Mouse (Mus musculus) E14TG2a.4 (cell line): ENCODE measurements around the gene Slc41a2.
A peak's percentile ranks its signal among the peaks of the same experiment; 100 is the strongest.

Source experiments
- CTCF ChIP-seq: conservative IDR thresholded peaks from 2 replicates; pipeline ENCODE4 v1.5.1; 2014; ENCODE audit warnings: low read length
- NANOG ChIP-seq: IDR thresholded peaks from 2 replicates; pipeline ENCODE4 v1.6.1; 2014; ENCODE audit warnings: borderline replicate concordance, low read length, mixed read lengths
- POU5F1 ChIP-seq: IDR thresholded peaks from 2 replicates; pipeline ENCODE4 v1.6.1; 2014; ENCODE audit warnings: low read length, borderline replicate concordance

GRCm38 (mm10) chr10:83219729-83220128 is 118.0 kb downstream of the Slc41a2 start:
- TF ChIP-seq CTCF (peak; percentile 85), NANOG (no peak), POU5F1 (no peak)
